Mouse (Mus musculus): ENCODE measurements around the gene Cep290. TPM values are rescaled to one million over a fixed set of nuclear protein-coding genes. Genes with fewer than 3 reads are reported as not detected.

Gene Cep290
- polyA plus RNA-seq, 1 experiment from 2014 or later, result 6.3 TPM

DNA sequence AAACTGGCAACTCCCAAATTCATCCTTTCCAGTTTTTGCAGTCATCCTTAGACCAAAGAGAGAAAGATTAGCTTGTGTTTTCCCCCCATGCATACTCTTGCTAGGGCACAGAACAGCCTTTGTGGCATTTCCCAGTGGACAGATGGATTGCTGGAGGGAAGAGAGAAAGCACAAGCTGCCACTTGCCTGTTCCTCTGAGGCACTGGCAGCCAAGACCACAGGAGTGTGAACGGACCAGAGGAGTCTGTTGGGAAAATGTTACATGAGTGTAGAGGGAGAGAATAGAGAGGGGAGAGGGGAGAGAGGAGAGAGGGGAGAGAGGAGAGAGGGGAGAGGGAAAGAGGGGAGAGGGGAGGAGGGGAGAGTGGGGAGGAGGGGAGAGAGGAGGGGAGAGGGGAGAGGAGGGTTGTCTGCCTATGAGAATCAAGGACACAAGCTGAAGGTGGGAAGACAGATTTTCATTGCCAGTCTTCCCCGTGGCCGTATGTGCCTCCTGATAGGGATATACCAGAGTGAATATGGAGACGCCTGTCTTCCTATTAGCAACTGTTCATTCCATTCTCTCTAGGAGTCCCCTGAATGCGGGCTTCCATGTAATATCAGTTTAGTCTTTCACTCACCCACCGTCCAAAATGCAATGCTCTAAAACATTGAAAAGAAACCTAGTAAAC lies 130.0 kb downstream of the Cep290 start:
- H3K27ac ChIP-seq (replicated peaks), result no peak overlapping the region

DNA sequence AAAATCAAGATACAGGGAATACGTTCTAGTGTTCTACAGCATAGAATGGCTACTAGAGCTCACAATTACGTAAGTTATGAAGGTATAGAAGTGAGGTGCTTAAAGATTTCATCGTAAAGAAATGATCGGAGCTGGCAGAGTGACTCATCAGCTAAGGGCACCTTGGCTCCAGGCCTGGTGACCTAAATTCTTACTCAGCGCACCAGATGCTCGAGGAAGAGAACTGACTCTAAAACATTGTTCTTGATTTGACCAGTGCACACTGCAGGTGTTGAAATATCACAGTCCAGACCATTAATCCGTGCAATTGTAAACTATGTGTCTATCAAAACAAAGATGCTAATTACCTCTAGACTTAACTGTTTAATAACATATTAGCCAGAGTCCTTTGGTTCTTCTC lies 132.1 kb downstream of the Cep290 start:
- DNase-seq (ENCODE audit: low spot score), result no peak
- H3K27me3 ChIP-seq (replicated peaks; ENCODE audit: low read depth, poor library complexity, severe bottlenecking), result no peaks in the 10 kb centered on the region
- no peaks in the 10 kb centered on the region for H3K9me3 ChIP-seq
- H3K4me3 ChIP-seq, result no peak overlapping the region
- no peaks in the 10 kb centered on the region for H3K36me3 ChIP-seq (replicated peaks)
- no peak overlapping the region for H3K27ac ChIP-seq (replicated peaks)
- 0 out of 2 replicates have a peak, but pooled peaks cover 4% of the 10 kb centered on the region for H3K4me1 ChIP-seq
- 95% methylated on average over 7 of the region's 7 CpGs for WGBS

More for the DNA sequence above, 130.0 kb downstream of the Cep290 start:
- no peaks in the 10 kb centered on the region for H3K36me3 ChIP-seq (replicated peaks)
- no peaks in the 10 kb centered on the region for H3K9me3 ChIP-seq
- WGBS, result 70% methylated on average over 6 of the region's 6 CpGs
- H3K4me1 ChIP-seq, result 0 out of 2 replicates have a peak, but pooled peaks cover 4% of the 10 kb centered on the region
- no peak overlapping the region for H3K4me3 ChIP-seq
- H3K27me3 ChIP-seq (replicated peaks; ENCODE audit: low read depth, poor library complexity, severe bottlenecking), result no peaks in the 10 kb centered on the region
- DNase-seq (ENCODE audit: low spot score), result no peak

DNA sequence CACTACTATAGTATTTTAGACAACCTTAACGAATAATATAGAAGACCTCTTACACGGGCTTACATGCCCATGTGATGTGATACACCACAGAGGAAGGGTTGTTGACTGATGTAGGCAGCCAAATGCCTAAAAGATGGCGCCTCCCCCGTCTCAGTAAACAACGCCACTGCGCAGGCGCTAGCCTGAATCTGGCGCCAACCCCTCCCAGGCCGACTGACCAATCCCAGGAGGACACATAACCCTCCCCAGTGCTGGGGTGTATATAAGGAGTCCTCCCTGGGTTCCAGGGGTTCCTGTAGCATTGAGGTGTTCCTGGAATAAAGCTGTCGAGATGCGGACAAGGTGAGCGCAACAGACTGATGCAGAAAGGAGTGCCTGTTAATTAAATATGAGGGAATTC lies 132.7 kb downstream of the Cep290 start:
- Histone ChIP-seq H3K36me3 (replicated peaks) (no peaks in the 10 kb centered on the region), H3K4me3 (no peak overlapping the region), H3K9me3 (no peaks in the 10 kb centered on the region), H3K4me1 (0 out of 2 replicates have a peak, but pooled peaks cover 4% of the 10 kb centered on the region), H3K27me3 (replicated peaks; ENCODE audit: low read depth, poor library complexity, severe bottlenecking) (no peaks in the 10 kb centered on the region), H3K27ac (replicated peaks) (no peak overlapping the region)
- 95% methylated on average over 12 of the region's 12 CpGs for WGBS
- DNase-seq (ENCODE audit: low spot score), result no peak

DNA sequence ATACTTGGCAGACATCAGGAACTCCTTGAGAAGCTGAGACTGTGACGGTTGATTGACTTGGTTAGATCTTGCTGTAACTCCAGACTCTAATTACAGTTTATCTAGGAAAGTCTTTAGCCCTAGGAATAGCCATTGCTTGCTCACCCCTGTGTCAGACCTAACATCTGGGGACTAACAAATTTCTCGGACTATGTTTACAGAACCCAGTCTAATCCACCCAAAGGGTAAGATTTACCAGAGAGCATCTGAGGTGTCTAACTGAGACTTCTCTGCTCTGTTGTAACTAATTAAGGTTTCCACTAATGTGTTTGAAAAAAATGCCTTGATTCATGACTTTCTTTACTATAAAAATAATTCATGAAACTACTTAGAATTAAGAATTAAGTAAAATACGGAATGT lies 135.1 kb downstream of the Cep290 start:
- no peak overlapping the region for H3K27ac ChIP-seq (replicated peaks)
- H3K4me3 ChIP-seq, result no peak overlapping the region
- no peaks in the 10 kb centered on the region for H3K9me3 ChIP-seq
- H3K4me1 ChIP-seq, result no peaks in the 10 kb centered on the region
- no peaks in the 10 kb centered on the region for H3K36me3 ChIP-seq (replicated peaks)
- DNase-seq (ENCODE audit: low spot score), result no peak
- WGBS, result 65% methylated on average over 3 of the region's 3 CpGs
- no peaks in the 10 kb centered on the region for H3K27me3 ChIP-seq (replicated peaks; ENCODE audit: low read depth, poor library complexity, severe bottlenecking)

Other genes starting within 250 kb of the Cep290 start
- not detected in 2 replicates for gene Gm4301, start 151.9 kb upstream of the Cep290 start, polyA plus RNA-seq (2016; fragmentation: Nextera tagmentation; extraction: Ambion mirVana)
- gene Gm4302, start 146.7 kb upstream of the Cep290 start, polyA plus RNA-seq (2016; fragmentation: Nextera tagmentation; extraction: Ambion mirVana), result not detected in 2 replicates
- not detected in 2 replicates for gene Gm4303, start 141.6 kb upstream of the Cep290 start, polyA plus RNA-seq (2016; fragmentation: Nextera tagmentation; extraction: Ambion mirVana)
- not detected in 2 replicates for gene Gm4305, start 136.5 kb upstream of the Cep290 start, polyA plus RNA-seq (2016; fragmentation: Nextera tagmentation; extraction: Ambion mirVana)
- gene Gm4307, start 126.2 kb upstream of the Cep290 start, polyA plus RNA-seq (2016; fragmentation: Nextera tagmentation; extraction: Ambion mirVana), result not detected in 2 replicates
- gene Gm4312, start 105.0 kb upstream of the Cep290 start, polyA plus RNA-seq (2016; fragmentation: Nextera tagmentation; extraction: Ambion mirVana), result not detected in 2 replicates
- gene Tmtc3, start 208 bp upstream of the Cep290 start, polyA plus RNA-seq (2016; fragmentation: Nextera tagmentation; extraction: Ambion mirVana), result 23.0 and 26.2 TPM in 2 replicates
- 8.6 and 9.8 TPM in 2 replicates for gene 4930430F08Rik, start 102.9 kb downstream of the Cep290 start, polyA plus RNA-seq (2016; fragmentation: Nextera tagmentation; extraction: Ambion mirVana)
- not detected in 2 replicates for gene 1700017N19Rik, start 102.9 kb downstream of the Cep290 start, polyA plus RNA-seq (2016; fragmentation: Nextera tagmentation; extraction: Ambion mirVana)